Mouse (Mus musculus): Measurements from ENCODE around the gene Per3.

- TF ChIP-seq MAX (IDR thresholded peaks at IDR 0.05) (no peak), CTCF (IDR thresholded peaks at IDR 0.05; ENCODE audit: control insufficient read depth, insufficient read depth, insufficient read length) (no peak), FOSL1 (IDR thresholded peaks at IDR 0.05; ENCODE audit: insufficient read depth, low read length, poor library complexity, severe bottlenecking) (no peak), USF1 (IDR thresholded peaks at IDR 0.05; ENCODE audit: low read depth) (no peak), MYOG (IDR thresholded peaks at IDR 0.05; ENCODE audit: control insufficient read depth, extremely low read depth, insufficient read length) (no peak), MYOD1 (IDR thresholded peaks at IDR 0.05; ENCODE audit: control insufficient read depth, insufficient read length, low read depth) (no peak), CEBPB (IDR thresholded peaks at IDR 0.05; ENCODE audit: low read depth) (no peak)
Measured at GRCm38 (mm10) chr4:151043281-151043680, 1.2 kb downstream of the Per3 start.

All from C2C12 (cell line).